Mouse (Mus musculus) G1E (cell line): Measurements from ENCODE around the gene Pelp1.
A peak's percentile ranks its signal among the peaks of the same experiment; 100 is the strongest.

Experiments used
- CTCF ChIP-seq: IDR thresholded peaks from 2 replicates; pipeline ENCODE4 v1.5.1; 2012; ENCODE audit warnings: low read depth, low read length, inconsistent platforms, mixed read lengths
- GATA1 ChIP-seq: IDR thresholded peaks from 2 replicates; pipeline ENCODE4 v1.6.1; 2012; ENCODE audit warnings: borderline replicate concordance, low read length, inconsistent platforms, mixed read lengths
- POLR2AphosphoS5 ChIP-seq: IDR thresholded peaks from 2 replicates; pipeline ENCODE4 v1.6.1; 2012; ENCODE audit warnings: low read depth, low read length, inconsistent platforms; ENCODE audit not compliant: insufficient replicate concordance
- TAL1 ChIP-seq: conservative IDR thresholded peaks from 2 replicates; pipeline ENCODE4 v1.6.1; 2012; ENCODE audit warnings: low read depth, low read length, inconsistent platforms, mixed read lengths

GRCm38 (mm10) chr11:70413961-70414360 lies 4.1 kb upstream of the Pelp1 start:
- TF ChIP-seq CTCF (peak; percentile 90), TAL1 (no peak), POLR2AphosphoS5 (no peak), GATA1 (no peak)
